Mouse (Mus musculus): ENCODE results near the gene Krt81. TPM values are rescaled to one million over a fixed set of nuclear protein-coding genes. Genes with fewer than 3 reads are reported as not detected.

Krt81 gene
- polyA plus RNA-seq, 1 experiment = not detected

DNA sequence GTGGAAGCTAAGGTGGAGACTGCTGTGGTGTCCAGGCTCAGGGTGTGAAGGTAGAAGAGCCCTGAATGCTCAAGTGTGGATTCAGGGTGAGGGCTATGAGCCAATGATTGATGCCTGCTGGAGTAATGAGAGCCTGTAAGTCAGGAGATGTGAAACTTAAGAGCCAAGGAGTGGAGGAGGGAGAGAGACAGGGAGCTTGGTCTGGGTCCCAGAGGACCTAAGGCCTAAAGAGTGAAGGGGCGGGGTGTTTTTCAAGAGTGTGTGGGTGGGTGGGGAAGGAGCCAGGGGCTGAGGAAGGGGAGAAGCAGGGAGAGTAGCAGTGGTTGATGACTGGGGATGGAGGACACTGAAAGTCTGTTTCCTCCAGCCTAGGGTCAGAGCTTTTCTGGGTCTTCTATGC is 20.1 kb upstream of the Krt81 start:
- Histone ChIP-seq H3K79me3 (ENCODE audit: low read depth) (no peaks in the 10 kb centered on the region), H3K36me3 (ENCODE audit: control insufficient read depth, insufficient read depth) (no peaks in the 10 kb centered on the region), H3K79me2 (ENCODE audit: control insufficient read depth, insufficient read depth) (no peaks in the 10 kb centered on the region), H3K4me3 (ENCODE audit: insufficient read depth, poor library complexity, severe bottlenecking) (no peak overlapping the region), H3ac (ENCODE audit: control insufficient read depth, insufficient read length, low read depth) (no peak overlapping the region), H3K27me3 (ENCODE audit: control insufficient read depth, insufficient read depth, insufficient read length) (peaks cover 90% of the 10 kb centered on the region)
- TF ChIP-seq USF1 (IDR thresholded peaks at IDR 0.05; ENCODE audit: low read depth) (no peak), FOSL1 (IDR thresholded peaks at IDR 0.05; ENCODE audit: insufficient read depth, low read length, poor library complexity, severe bottlenecking) (no peak), MYOG (IDR thresholded peaks at IDR 0.05; ENCODE audit: control insufficient read depth, extremely low read depth, insufficient read length) (no peak)

DNA sequence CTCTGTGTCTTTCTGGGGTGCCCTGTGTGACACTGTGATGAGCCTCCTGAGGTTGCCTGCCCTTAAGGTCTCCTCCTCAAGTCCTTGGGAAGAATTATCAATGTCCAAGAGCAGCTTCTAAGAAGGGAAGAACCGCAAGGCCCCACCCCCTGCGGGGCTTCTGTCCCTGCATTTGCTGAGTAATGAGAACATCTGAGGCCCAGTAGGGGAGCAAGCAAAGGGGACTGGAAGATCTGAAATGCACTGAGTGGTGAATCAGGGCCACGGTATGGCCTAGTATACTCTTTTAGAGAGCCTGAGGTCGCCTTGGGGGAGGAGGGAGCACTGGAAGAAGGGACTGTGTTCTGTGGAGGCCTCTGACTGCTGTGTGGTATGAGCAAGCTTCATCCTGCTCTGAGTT is 18.5 kb upstream of the Krt81 start:
- Histone ChIP-seq H3K79me2 (ENCODE audit: control insufficient read depth, insufficient read depth) (no peaks in the 10 kb centered on the region), H3K79me3 (ENCODE audit: low read depth) (no peaks in the 10 kb centered on the region), H3K4me3 (ENCODE audit: insufficient read depth, poor library complexity, severe bottlenecking) (no peak overlapping the region), H3K27me3 (ENCODE audit: control insufficient read depth, insufficient read depth, insufficient read length) (peaks cover 86% of the 10 kb centered on the region), H3ac (ENCODE audit: control insufficient read depth, insufficient read length, low read depth) (no peak overlapping the region), H3K36me3 (ENCODE audit: control insufficient read depth, insufficient read depth) (no peaks in the 10 kb centered on the region)
- TF ChIP-seq FOSL1 (IDR thresholded peaks at IDR 0.05; ENCODE audit: insufficient read depth, low read length, poor library complexity, severe bottlenecking) (no peak), MYOD1 (IDR thresholded peaks at IDR 0.05; ENCODE audit: control insufficient read depth, insufficient read length, low read depth) (no peak), CTCF (IDR thresholded peaks at IDR 0.05; ENCODE audit: control insufficient read depth, insufficient read depth, insufficient read length) (no peak), MAX (IDR thresholded peaks at IDR 0.05) (no peak), USF1 (IDR thresholded peaks at IDR 0.05; ENCODE audit: low read depth) (no peak), CEBPB (IDR thresholded peaks at IDR 0.05; ENCODE audit: low read depth) (no peak), MYOG (IDR thresholded peaks at IDR 0.05; ENCODE audit: control insufficient read depth, extremely low read depth, insufficient read length) (no peak)

DNA sequence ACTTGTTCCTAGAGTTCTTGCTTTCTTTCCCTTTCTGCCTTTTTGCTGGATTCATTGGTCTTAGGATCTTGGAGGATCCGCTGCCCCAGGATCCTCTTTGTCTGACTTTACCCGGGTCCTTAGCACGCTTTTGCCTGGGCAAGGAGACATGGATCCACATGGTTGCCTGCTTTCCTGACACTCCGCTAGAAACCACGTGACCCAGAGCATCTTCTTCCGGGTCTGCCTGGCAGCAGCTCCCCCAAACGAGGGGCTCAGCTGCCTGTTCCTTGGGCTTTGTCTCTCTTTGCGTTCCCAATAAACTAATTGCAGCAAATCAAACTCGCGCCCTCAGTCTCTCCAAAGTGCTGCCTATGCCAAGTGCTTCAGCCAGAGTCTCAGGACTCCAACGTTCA is 16.1 kb upstream of the Krt81 start:
- Histone ChIP-seq H3K4me3 (ENCODE audit: insufficient read depth, poor library complexity, severe bottlenecking) (no peak overlapping the region), H3K27me3 (ENCODE audit: control insufficient read depth, insufficient read depth, insufficient read length) (peaks cover 80% of the 10 kb centered on the region)
- TF ChIP-seq CEBPB (IDR thresholded peaks at IDR 0.05; ENCODE audit: low read depth) (no peak), MYOG (IDR thresholded peaks at IDR 0.05; ENCODE audit: control insufficient read depth, extremely low read depth, insufficient read length) (no peak), MAX (IDR thresholded peaks at IDR 0.05) (no peak), MYOD1 (IDR thresholded peaks at IDR 0.05; ENCODE audit: control insufficient read depth, insufficient read length, low read depth) (no peak), CTCF (IDR thresholded peaks at IDR 0.05; ENCODE audit: control insufficient read depth, insufficient read depth, insufficient read length) (no peak), USF1 (IDR thresholded peaks at IDR 0.05; ENCODE audit: low read depth) (no peak), FOSL1 (IDR thresholded peaks at IDR 0.05; ENCODE audit: insufficient read depth, low read length, poor library complexity, severe bottlenecking) (no peak)

DNA sequence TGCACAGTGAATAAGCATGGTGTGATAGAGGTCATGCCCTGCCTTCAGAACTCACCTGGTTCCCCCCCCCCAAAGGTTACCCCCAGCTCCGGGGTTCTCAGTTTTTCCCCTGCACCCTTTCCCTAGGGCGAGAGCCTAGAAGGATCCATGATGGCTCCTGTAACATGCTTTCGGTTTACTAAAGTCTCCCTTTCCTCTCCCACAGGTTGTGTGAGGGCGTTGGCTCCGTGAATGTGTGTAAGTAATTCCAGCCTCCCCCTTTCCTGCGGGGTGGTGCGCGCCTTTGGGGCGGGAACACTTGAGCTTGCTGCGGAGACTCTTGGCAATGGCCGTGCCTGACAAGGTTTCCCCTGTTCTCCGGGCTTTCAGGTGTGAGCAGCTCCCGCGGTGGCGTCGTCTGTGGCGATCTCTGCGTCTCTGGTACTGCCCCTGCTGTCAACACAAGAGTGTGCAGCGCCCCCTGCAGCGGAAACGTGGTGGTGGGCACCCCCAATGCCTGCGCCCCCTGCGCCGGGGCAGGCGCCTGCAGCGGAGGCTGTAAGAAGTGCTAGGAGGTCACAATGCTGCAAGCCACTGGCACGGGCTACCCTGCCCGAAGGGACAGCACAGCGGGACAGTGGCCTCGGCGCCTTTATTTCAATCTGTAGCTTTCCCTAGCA is 15.6 kb upstream of the Krt81 start:
- Histone ChIP-seq H3ac (ENCODE audit: control insufficient read depth, insufficient read length, low read depth) (no peak overlapping the region), H3K4me3 (ENCODE audit: insufficient read depth, poor library complexity, severe bottlenecking) (no peak overlapping the region), H3K27me3 (ENCODE audit: control insufficient read depth, insufficient read depth, insufficient read length) (peaks cover 76% of the 10 kb centered on the region), H3K79me3 (ENCODE audit: low read depth) (no peaks in the 10 kb centered on the region), H3K36me3 (ENCODE audit: control insufficient read depth, insufficient read depth) (no peaks in the 10 kb centered on the region), H3K79me2 (ENCODE audit: control insufficient read depth, insufficient read depth) (no peaks in the 10 kb centered on the region)
- TF ChIP-seq USF1 (IDR thresholded peaks at IDR 0.05; ENCODE audit: low read depth) (no peak), CTCF (IDR thresholded peaks at IDR 0.05; ENCODE audit: control insufficient read depth, insufficient read depth, insufficient read length) (no peak), CEBPB (IDR thresholded peaks at IDR 0.05; ENCODE audit: low read depth) (no peak), MYOD1 (IDR thresholded peaks at IDR 0.05; ENCODE audit: control insufficient read depth, insufficient read length, low read depth) (no peak)

More for the DNA sequence above, 16.1 kb upstream of the Krt81 start:
- no peaks in the 10 kb centered on the region for H3K36me3 ChIP-seq (ENCODE audit: control insufficient read depth, insufficient read depth)
- H3ac ChIP-seq (ENCODE audit: control insufficient read depth, insufficient read length, low read depth) = no peak overlapping the region
- no peaks in the 10 kb centered on the region for H3K79me3 ChIP-seq (ENCODE audit: low read depth)
- no peaks in the 10 kb centered on the region for H3K79me2 ChIP-seq (ENCODE audit: control insufficient read depth, insufficient read depth)

DNA sequence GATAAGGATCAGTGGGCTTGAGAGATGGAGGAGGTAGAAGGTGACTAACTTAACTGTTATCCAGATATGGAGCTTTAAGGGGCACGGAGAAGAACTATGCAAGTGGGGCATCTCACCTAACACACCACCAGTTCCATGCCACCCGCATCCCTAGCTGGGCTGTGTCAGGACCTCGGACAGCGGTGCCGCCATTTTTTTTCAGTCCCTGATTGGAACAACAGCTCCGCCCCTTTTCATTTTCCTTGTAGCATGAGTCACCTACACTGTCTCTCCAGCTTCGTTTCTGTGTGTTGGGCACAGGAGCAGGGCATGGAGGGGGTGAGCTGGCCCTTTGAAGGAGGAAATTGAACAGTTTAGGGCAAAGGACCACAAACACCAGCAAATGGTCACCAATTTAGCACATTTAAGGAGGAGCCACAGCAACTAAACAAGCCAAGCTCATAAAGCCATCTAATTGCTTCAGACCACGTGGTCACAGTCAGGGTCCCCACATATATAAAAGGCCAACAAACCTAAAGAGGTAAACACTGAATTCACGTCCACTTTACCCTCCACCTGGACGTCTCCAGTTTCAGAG is 9.5 kb upstream of the Krt81 start, which contains the start of gene Krt86:
Gene Krt86, plus strand, starts transcription at position 527 of the 577 bp plus-strand sequence.
- TF ChIP-seq MYOD1 (IDR thresholded peaks at IDR 0.05; ENCODE audit: control insufficient read depth, insufficient read length, low read depth) = no peak
- TF ChIP-seq CTCF (IDR thresholded peaks at IDR 0.05; ENCODE audit: control insufficient read depth, insufficient read depth, insufficient read length) = no peak
- no peak for TF ChIP-seq CEBPB (IDR thresholded peaks at IDR 0.05; ENCODE audit: low read depth)
- TF ChIP-seq MAX (IDR thresholded peaks at IDR 0.05) = peak; percentile 47
- TF ChIP-seq FOSL1 (IDR thresholded peaks at IDR 0.05; ENCODE audit: insufficient read depth, low read length, poor library complexity, severe bottlenecking) = peak; percentile 54
- Histone ChIP-seq H3K27me3 (ENCODE audit: control insufficient read depth, insufficient read depth, insufficient read length) (peaks cover 27% of the 10 kb centered on the region), H3K79me3 (ENCODE audit: low read depth) (no peaks in the 10 kb centered on the region), H3K36me3 (ENCODE audit: control insufficient read depth, insufficient read depth) (no peaks in the 10 kb centered on the region), H3K79me2 (ENCODE audit: control insufficient read depth, insufficient read depth) (no peaks in the 10 kb centered on the region), H3ac (ENCODE audit: control insufficient read depth, insufficient read length, low read depth) (no peak within 1 kb of the TSS), H3K4me3 (ENCODE audit: insufficient read depth, poor library complexity, severe bottlenecking) (no peak within 1 kb of the TSS)

DNA sequence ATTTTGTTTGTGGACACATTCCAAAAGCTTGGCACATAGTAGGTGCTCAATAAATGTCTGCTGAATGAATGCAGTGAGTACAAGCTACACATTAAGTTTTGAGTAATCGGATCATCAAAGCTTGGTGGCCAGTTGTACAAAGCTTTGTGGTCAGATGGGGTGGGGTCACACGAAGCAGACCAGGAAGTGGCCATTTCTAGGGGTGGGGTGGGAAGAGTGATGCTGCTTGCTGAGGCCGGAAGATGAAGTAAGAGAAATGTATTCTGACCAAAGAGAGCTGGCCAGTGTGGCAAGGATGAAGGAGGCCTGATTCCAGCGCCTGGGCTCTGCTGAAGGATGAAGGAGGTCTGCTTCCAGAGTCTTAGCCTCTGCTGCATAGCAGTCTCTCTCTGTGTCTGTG is 5.5 kb upstream of the Krt81 start:
- no peaks in the 10 kb centered on the region for H3K79me2 ChIP-seq (ENCODE audit: control insufficient read depth, insufficient read depth)
- no peak for TF ChIP-seq MYOG (IDR thresholded peaks at IDR 0.05; ENCODE audit: control insufficient read depth, extremely low read depth, insufficient read length)
- TF ChIP-seq FOSL1 (IDR thresholded peaks at IDR 0.05; ENCODE audit: insufficient read depth, low read length, poor library complexity, severe bottlenecking) = no peak
- TF ChIP-seq CTCF (IDR thresholded peaks at IDR 0.05; ENCODE audit: control insufficient read depth, insufficient read depth, insufficient read length) = no peak

More for the DNA sequence above, 5.5 kb upstream of the Krt81 start:
- Histone ChIP-seq H3K79me3 (ENCODE audit: low read depth) (no peaks in the 10 kb centered on the region), H3ac (ENCODE audit: control insufficient read depth, insufficient read length, low read depth) (no peak overlapping the region), H3K27me3 (ENCODE audit: control insufficient read depth, insufficient read depth, insufficient read length) (peaks cover 15% of the 10 kb centered on the region), H3K4me3 (ENCODE audit: insufficient read depth, poor library complexity, severe bottlenecking) (no peak overlapping the region), H3K36me3 (ENCODE audit: control insufficient read depth, insufficient read depth) (no peaks in the 10 kb centered on the region)
